Mouse (Mus musculus): ENCODE results near the gene Ddx19a. TPM values are rescaled to one million over a fixed set of nuclear protein-coding genes. Genes with fewer than 3 reads are reported as not detected.

Ddx19a gene
- 36.2 and 37.3 TPM in 2 replicates for polyA plus RNA-seq (2014; fragmentation: Nextera tagmentation; extraction: Ambion mirVana)

DNA sequence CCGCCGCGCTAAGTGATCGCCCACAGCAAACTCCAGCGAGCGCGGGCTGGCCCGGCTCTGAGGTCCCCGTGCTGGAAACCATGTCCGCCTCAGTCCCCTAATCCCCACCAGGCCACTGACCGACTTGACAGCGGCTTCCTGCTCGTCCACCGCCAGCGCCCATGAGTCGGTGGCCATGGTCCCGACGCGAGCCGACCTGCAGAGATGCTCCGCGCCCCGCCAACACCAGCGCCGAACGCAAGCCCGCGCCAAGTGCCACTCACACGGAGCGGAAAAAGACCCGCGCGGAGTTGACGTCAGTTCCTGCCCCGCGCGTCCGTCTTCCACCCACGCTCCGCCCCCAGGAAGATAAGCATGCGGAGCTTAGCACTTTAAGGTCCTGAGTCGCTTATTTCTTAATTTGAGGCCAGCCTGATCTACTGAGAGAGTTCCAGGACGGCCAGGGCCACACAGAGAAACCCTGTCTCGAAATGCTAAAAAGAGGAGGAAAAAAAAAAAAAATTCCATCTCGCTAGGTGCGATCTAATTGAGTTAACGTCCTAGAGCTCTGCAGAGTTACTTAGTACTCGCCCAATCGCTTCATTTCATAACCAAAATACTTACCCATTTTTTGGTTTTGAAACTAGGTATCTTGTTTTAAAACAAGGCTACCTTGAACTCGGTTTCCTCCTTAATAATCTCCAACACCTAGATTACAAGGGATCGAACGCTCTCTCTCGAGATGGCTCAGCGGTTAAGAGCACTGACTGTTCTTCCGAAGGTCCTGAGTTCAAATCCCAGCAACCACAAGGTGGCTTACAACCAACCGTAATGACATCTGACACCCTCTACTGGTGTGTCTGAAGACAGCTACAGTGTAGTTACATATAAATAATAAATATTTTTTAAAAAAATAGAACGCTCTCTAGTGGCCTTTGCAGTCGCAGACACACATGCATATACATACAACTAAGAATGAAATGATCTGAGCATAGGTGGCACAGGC, at the start of gene Ddx19a:
Gene Ddx19a (minus strand): TSS at position 254 of the 985 bp plus-strand sequence.
- Histone ChIP-seq H3K9me3 (ENCODE audit: control insufficient read depth, low read length) (no peaks in the 10 kb centered on the region), H3K4me1 (replicated peaks; ENCODE audit: control insufficient read depth, insufficient read depth, low read length) (peaks cover 2% of the 10 kb centered on the region; the same call in 1 of the 2 replicates), H3K27ac (ENCODE audit: low read depth, low read length) (peak within 1 kb of the TSS; percentile 21; the same call in 1 of the 2 replicates), H3K9ac (ENCODE audit: low read length) (peak within 1 kb of the TSS; percentile 70), H3K4me2 (ENCODE audit: low read depth, low read length, severe bottlenecking) (peak within 1 kb of the TSS; percentile 64), H3K4me3 (ENCODE audit: low read depth, low read length) (peak within 1 kb of the TSS; percentile 86), H3K27me3 (ENCODE audit: control insufficient read depth, insufficient read depth, low read length) (no peaks in the 10 kb centered on the region), H3K36me3 (ENCODE audit: control insufficient read depth, insufficient read depth, low read length) (no peaks in the 10 kb centered on the region)
- 3% methylated on average over 58 of the region's 58 CpGs for WGBS
- DNase-seq (ENCODE audit: low spot score) (peak; percentile 91), ATAC-seq (replicated peaks; ENCODE audit: low FRiP score) (peak; percentile 95)

- no peaks in the 10 kb centered on the region for H3K4me1 ChIP-seq (replicated peaks; ENCODE audit: control insufficient read depth, insufficient read depth, low read length)
- no peak overlapping the region for H3K27ac ChIP-seq (ENCODE audit: low read depth, low read length)
- no peaks in the 10 kb centered on the region for H3K9me3 ChIP-seq (ENCODE audit: control insufficient read depth, low read length)
- H3K9ac ChIP-seq (ENCODE audit: low read length): no peak overlapping the region
- H3K27me3 ChIP-seq (ENCODE audit: control insufficient read depth, insufficient read depth, low read length): no peaks in the 10 kb centered on the region
- H3K4me2 ChIP-seq (ENCODE audit: low read depth, low read length, severe bottlenecking): no peak overlapping the region
- WGBS: 54% methylated on average over 2 of the region's 2 CpGs
- peaks cover 39% of the 10 kb centered on the region for H3K36me3 ChIP-seq (ENCODE audit: control insufficient read depth, insufficient read depth, low read length)
- ATAC-seq (replicated peaks; ENCODE audit: low FRiP score) (no peak), DNase-seq (ENCODE audit: low spot score) (no peak)
- H3K4me3 ChIP-seq (ENCODE audit: low read depth, low read length): no peak overlapping the region
Observed at GRCm38 (mm10) chr8:111044003-111044734, 46.6 kb upstream of the Ddx19a start.

- Histone ChIP-seq H3K27me3 (ENCODE audit: control insufficient read depth, insufficient read depth, low read length) (no peaks in the 10 kb centered on the region), H3K4me1 (replicated peaks; ENCODE audit: control insufficient read depth, insufficient read depth, low read length) (no peaks in the 10 kb centered on the region), H3K4me3 (ENCODE audit: low read depth, low read length) (no peak overlapping the region), H3K9ac (ENCODE audit: low read length) (no peak overlapping the region), H3K36me3 (ENCODE audit: control insufficient read depth, insufficient read depth, low read length) (peaks cover 36% of the 10 kb centered on the region), H3K4me2 (ENCODE audit: low read depth, low read length, severe bottlenecking) (no peak overlapping the region), H3K9me3 (ENCODE audit: control insufficient read depth, low read length) (no peaks in the 10 kb centered on the region), H3K27ac (ENCODE audit: low read depth, low read length) (no peak overlapping the region)
- WGBS: 94% methylated on average over 19 of the region's 19 CpGs
- DNase-seq (ENCODE audit: low spot score) (no peak), ATAC-seq (replicated peaks; ENCODE audit: low FRiP score) (no peak)
Observed at GRCm38 (mm10) chr8:111042546-111042945, 44.9 kb upstream of the Ddx19a start.

- no peak overlapping the region for H3K27ac ChIP-seq (ENCODE audit: low read depth, low read length)
- H3K9me3 ChIP-seq (ENCODE audit: control insufficient read depth, low read length): no peaks in the 10 kb centered on the region
- peaks cover 2% of the 10 kb centered on the region for H3K4me1 ChIP-seq (replicated peaks; ENCODE audit: control insufficient read depth, insufficient read depth, low read length)
- H3K36me3 ChIP-seq (ENCODE audit: control insufficient read depth, insufficient read depth, low read length): peaks cover 18% of the 10 kb centered on the region; the same call in 1 of the 2 replicates
- H3K27me3 ChIP-seq (ENCODE audit: control insufficient read depth, insufficient read depth, low read length): no peaks in the 10 kb centered on the region
- no peak overlapping the region for H3K4me2 ChIP-seq (ENCODE audit: low read depth, low read length, severe bottlenecking)
- DNase-seq (ENCODE audit: low spot score) (no peak), ATAC-seq (replicated peaks; ENCODE audit: low FRiP score) (no peak)
- no peak overlapping the region for H3K4me3 ChIP-seq (ENCODE audit: low read depth, low read length)
- no peak overlapping the region for H3K9ac ChIP-seq (ENCODE audit: low read length)
- WGBS: 96% methylated on average over 15 of the region's 15 CpGs
Observed at GRCm38 (mm10) chr8:111036591-111036990, 39.0 kb upstream of the Ddx19a start.

- peak overlapping the region; percentile 66 for H3K9ac ChIP-seq (ENCODE audit: low read length)
- H3K4me1 ChIP-seq (replicated peaks; ENCODE audit: control insufficient read depth, insufficient read depth, low read length): peaks cover 2% of the 10 kb centered on the region
- H3K9me3 ChIP-seq (ENCODE audit: control insufficient read depth, low read length): no peaks in the 10 kb centered on the region
- H3K27me3 ChIP-seq (ENCODE audit: control insufficient read depth, insufficient read depth, low read length): no peaks in the 10 kb centered on the region
- WGBS: 24% methylated on average over 12 of the region's 12 CpGs
- H3K36me3 ChIP-seq (ENCODE audit: control insufficient read depth, insufficient read depth, low read length): peaks cover 9% of the 10 kb centered on the region; the same call in 1 of the 2 replicates
- peak overlapping the region; percentile 79 for H3K4me3 ChIP-seq (ENCODE audit: low read depth, low read length)
- peak overlapping the region; percentile 68 for H3K4me2 ChIP-seq (ENCODE audit: low read depth, low read length, severe bottlenecking)
- ATAC-seq (replicated peaks; ENCODE audit: low FRiP score) (peak; percentile 27; the same call in 1 of the 2 replicates), DNase-seq (ENCODE audit: low spot score) (peak; percentile 63)
- H3K27ac ChIP-seq (ENCODE audit: low read depth, low read length): peak overlapping the region; percentile 80; the same call in 1 of the 2 replicates
Observed at GRCm38 (mm10) chr8:111034276-111034675, 36.7 kb upstream of the Ddx19a start.

DNA sequence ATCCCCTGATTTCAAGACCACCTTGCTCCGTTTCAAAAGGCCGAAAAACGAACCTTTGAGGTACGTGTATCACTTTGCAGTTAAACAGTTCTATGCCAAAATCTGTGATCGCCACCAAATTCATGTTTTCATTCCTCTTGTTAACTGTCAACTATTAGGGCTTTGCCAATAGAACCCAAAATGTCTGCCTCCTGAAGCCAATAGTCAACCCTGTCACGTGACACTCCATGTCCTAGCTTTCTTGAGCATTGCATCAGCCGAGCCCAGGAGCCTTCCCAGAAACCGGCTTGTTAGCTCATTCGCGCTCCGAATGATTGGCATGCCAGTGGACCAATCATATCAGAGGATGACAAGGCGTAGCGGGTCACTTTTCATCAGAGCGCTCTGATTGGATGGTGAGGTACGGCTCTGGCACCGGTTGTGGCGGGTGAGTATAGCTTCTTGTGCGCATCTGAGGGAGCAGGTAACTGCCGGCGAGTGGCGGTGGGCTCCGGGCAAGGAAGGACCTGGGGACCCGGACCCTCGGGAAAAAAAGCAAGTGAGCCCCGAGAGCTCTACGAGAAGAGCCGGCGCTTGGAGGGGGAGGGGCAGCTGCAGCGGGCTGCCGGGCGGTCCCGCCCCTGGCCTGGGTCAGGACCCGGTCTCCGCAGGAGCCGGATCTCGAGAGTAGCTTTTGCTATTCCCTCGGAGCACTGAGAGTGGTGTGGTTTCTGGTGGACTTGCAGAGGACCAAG, 36.0 kb upstream of the Ddx19a start:
- H3K4me2 ChIP-seq (ENCODE audit: low read depth, low read length, severe bottlenecking): peak overlapping the region; percentile 68
- H3K27me3 ChIP-seq (ENCODE audit: control insufficient read depth, insufficient read depth, low read length): no peaks in the 10 kb centered on the region
- H3K4me3 ChIP-seq (ENCODE audit: low read depth, low read length): peak overlapping the region; percentile 79
- H3K27ac ChIP-seq (ENCODE audit: low read depth, low read length): peak overlapping the region; percentile 80
- H3K9ac ChIP-seq (ENCODE audit: low read length): peak overlapping the region; percentile 66
- H3K4me1 ChIP-seq (replicated peaks; ENCODE audit: control insufficient read depth, insufficient read depth, low read length): peaks cover 2% of the 10 kb centered on the region
- DNase-seq (ENCODE audit: low spot score) (peak; percentile 95), ATAC-seq (replicated peaks; ENCODE audit: low FRiP score) (peak; percentile 99)
- 6% methylated on average over 37 of the region's 37 CpGs for WGBS
- peaks cover 6% of the 10 kb centered on the region; the same call in 1 of the 2 replicates for H3K36me3 ChIP-seq (ENCODE audit: control insufficient read depth, insufficient read depth, low read length)
- H3K9me3 ChIP-seq (ENCODE audit: control insufficient read depth, low read length): no peaks in the 10 kb centered on the region

GRCm38 (mm10) chr8:111032916-111033315, 35.3 kb upstream of the Ddx19a start, which contains the start of gene Aars:
Gene Aars, plus strand, starts transcription at chr8:111033144.
- H3K36me3 ChIP-seq (ENCODE audit: control insufficient read depth, insufficient read depth, low read length): peaks cover 6% of the 10 kb centered on the region; the same call in 1 of the 2 replicates
- ATAC-seq (replicated peaks; ENCODE audit: low FRiP score): no peak

DNA sequence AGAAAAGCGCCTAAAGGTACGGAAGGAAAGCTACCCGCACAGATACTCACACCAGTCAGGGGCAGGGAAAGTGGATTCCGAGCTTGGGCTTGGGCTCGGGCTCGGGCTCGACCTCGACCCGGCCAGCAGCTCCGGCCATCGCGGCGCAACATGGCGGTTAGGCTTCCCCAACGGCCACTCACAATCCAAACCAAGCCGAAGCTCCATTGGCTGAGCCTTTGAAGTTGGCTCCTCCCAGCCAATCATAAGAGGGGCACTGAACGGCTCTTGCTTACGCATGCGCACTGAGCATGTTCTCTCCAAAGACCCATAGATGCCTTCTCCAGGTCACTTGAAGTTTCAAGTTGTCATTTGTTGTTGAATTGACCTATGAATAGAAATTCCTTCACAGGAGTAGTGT, 34.0 kb upstream of the Ddx19a start, which contains the start of gene Ddx19b:
Gene Ddx19b (minus strand): TSS at position 180 of the 400 bp plus-strand sequence.
- H3K9ac ChIP-seq (ENCODE audit: low read length): no peak within 1 kb of the TSS
- 93% methylated on average over 19 of the region's 19 CpGs for WGBS
- H3K4me2 ChIP-seq (ENCODE audit: low read depth, low read length, severe bottlenecking): no peak within 1 kb of the TSS
- no peak for DNase-seq (ENCODE audit: low spot score)
- no peak for ATAC-seq (replicated peaks; ENCODE audit: low FRiP score)
- no peaks in the 10 kb centered on the region for H3K27me3 ChIP-seq (ENCODE audit: control insufficient read depth, insufficient read depth, low read length)
- no peaks in the 10 kb centered on the region for H3K36me3 ChIP-seq (ENCODE audit: control insufficient read depth, insufficient read depth, low read length)
- H3K4me1 ChIP-seq (replicated peaks; ENCODE audit: control insufficient read depth, insufficient read depth, low read length): peaks cover 2% of the 10 kb centered on the region
- H3K4me3 ChIP-seq (ENCODE audit: low read depth, low read length): no peak within 1 kb of the TSS
- no peak within 1 kb of the TSS for H3K27ac ChIP-seq (ENCODE audit: low read depth, low read length)
- no peaks in the 10 kb centered on the region for H3K9me3 ChIP-seq (ENCODE audit: control insufficient read depth, low read length)

More at GRCm38 (mm10) chr8:111032916-111033315, 35.3 kb upstream of the Ddx19a start, which contains the start of gene Aars:
- peak within 1 kb of the TSS; percentile 66 for H3K9ac ChIP-seq (ENCODE audit: low read length)
- no peaks in the 10 kb centered on the region for H3K9me3 ChIP-seq (ENCODE audit: control insufficient read depth, low read length)
- no peak for DNase-seq (ENCODE audit: low spot score)
- H3K4me3 ChIP-seq (ENCODE audit: low read depth, low read length): peak within 1 kb of the TSS; percentile 79
- peaks cover 2% of the 10 kb centered on the region for H3K4me1 ChIP-seq (replicated peaks; ENCODE audit: control insufficient read depth, insufficient read depth, low read length)
- peak within 1 kb of the TSS; percentile 80 for H3K27ac ChIP-seq (ENCODE audit: low read depth, low read length)
- 95% methylated on average over 7 of the region's 7 CpGs for WGBS
- H3K4me2 ChIP-seq (ENCODE audit: low read depth, low read length, severe bottlenecking): peak within 1 kb of the TSS; percentile 68
- no peaks in the 10 kb centered on the region for H3K27me3 ChIP-seq (ENCODE audit: control insufficient read depth, insufficient read depth, low read length)
